Mouse (Mus musculus) intestine, postnatal 0 days (tissue): ENCODE data around the gene Scel. TPM values are rescaled to one million over a fixed set of nuclear protein-coding genes. Genes with fewer than 3 reads are reported as not detected.

Source experiments
- ATAC-seq: fragments of 200-750 bp; cut with Nextera tagmentation; 2 replicates; pipeline ENCODE4 v1.8.0; 2017; ENCODE audit warnings: mild to moderate bottlenecking, moderate TSS enrichment, moderate library complexity
- H3K27ac ChIP-seq: fragments of 300-500 bp; sonication (generic); 2 replicates; pipeline ENCODE4 v1.5.1; 2014; ENCODE audit warnings: mild to moderate bottlenecking, low read depth, low read length, moderate library complexity
- H3K27me3 ChIP-seq: fragments of 300-500 bp; sonication (generic); replicated peaks from 2 replicates; pipeline ENCODE4 v1.6.1; 2014; ENCODE audit warnings: low read length, mixed read lengths; ENCODE audit not compliant: control insufficient read depth, insufficient read depth
- H3K36me3 ChIP-seq: fragments of 300-500 bp; sonication (generic); 2 replicates; pipeline ENCODE4 v1.6.1; 2014; ENCODE audit warnings: mild to moderate bottlenecking, moderate library complexity; ENCODE audit not compliant: control insufficient read depth, insufficient read depth
- H3K4me1 ChIP-seq: fragments of 300-500 bp; sonication (generic); replicated peaks from 2 replicates; pipeline ENCODE4 v1.6.1; 2014; ENCODE audit warnings: antibody characterized with exemption, low read length, mixed read lengths; ENCODE audit not compliant: control insufficient read depth, insufficient read depth
- H3K4me2 ChIP-seq: fragments of 300-500 bp; sonication (generic); replicated peaks from 2 replicates; pipeline ENCODE4 v1.6.1; 2014; ENCODE audit warnings: low read depth, mild to moderate bottlenecking, moderate library complexity
- H3K4me3 ChIP-seq: fragments of 300-500 bp; sonication (generic); 2 replicates; pipeline ENCODE4 v1.5.1; 2014; ENCODE audit warnings: low read depth, low read length
- H3K9ac ChIP-seq: fragments of 300-500 bp; sonication (generic); 2 replicates; pipeline ENCODE4 v1.6.1; 2014; ENCODE audit warnings: mild to moderate bottlenecking, low read depth, low read length
- H3K9me3 ChIP-seq: fragments of 300-500 bp; sonication (generic); 2 replicates; pipeline ENCODE4 v1.6.1; 2016; ENCODE audit warnings: mixed run types; ENCODE audit not compliant: control insufficient read depth
- CTCF ChIP-seq: sonication (generic); IDR thresholded peaks from 2 replicates; pipeline ENCODE4 v1.5.1; 2016; ENCODE audit warnings: low read depth, mild to moderate bottlenecking, control low read depth, antibody characterized with exemption, moderate library complexity
- WGBS: fragments of 180-500 bp; shearing (Covaris S2); extraction: QIAGEN DNeasy Blood & Tissue Kit; methylation state at CpG from one replicate; pipeline ENCODE4 v1.1.7; 2014; 5-methylcytosine and 5-hydroxymethylcytosine counted together
- polyA plus RNA-seq: library from polyadenylated mRNA; unstranded; fragments of >200 nt; fragmentation: Nextera tagmentation; extraction: Ambion mirVana; gene quantifications from 2 replicates; pipeline ENCODE4 v1.2.1, GENCODE M21; 2015

The Scel gene
- polyA plus RNA-seq, 1 experiment from 2014 or later = 0.48 TPM

GRCm38 (mm10) chr14:103595870-103596269 lies 82.7 kb downstream of the Scel start:
- Histone ChIP-seq H3K27me3 (no peaks in the 10 kb centered on the region), H3K9ac (no peak overlapping the region), H3K9me3 (no peaks in the 10 kb centered on the region), H3K4me1 (no peaks in the 10 kb centered on the region), H3K27ac (no peak overlapping the region), H3K4me3 (no peak overlapping the region), H3K4me2 (no peak overlapping the region), H3K36me3 (no peaks in the 10 kb centered on the region)
- 73% methylated on average over 5 of the region's 5 CpGs for WGBS
- no peak for TF ChIP-seq CTCF
- ATAC-seq = no peak

- no peaks in the 10 kb centered on the region for H3K4me1 ChIP-seq
- no peak overlapping the region for H3K9ac ChIP-seq
- H3K27ac ChIP-seq = no peak overlapping the region
- no peak overlapping the region for H3K4me2 ChIP-seq
- no peak overlapping the region for H3K4me3 ChIP-seq
- ATAC-seq = no peak
- H3K9me3 ChIP-seq = no peaks in the 10 kb centered on the region
- H3K36me3 ChIP-seq = no peaks in the 10 kb centered on the region
- H3K27me3 ChIP-seq = no peaks in the 10 kb centered on the region
- 88% methylated on average over 8 of the region's 8 CpGs for WGBS
- TF ChIP-seq CTCF = no peak
Observed at GRCm38 (mm10) chr14:103608063-103608462, 94.9 kb downstream of the Scel start.

- Histone ChIP-seq H3K4me2 (no peak overlapping the region), H3K4me3 (no peak overlapping the region), H3K9ac (no peak overlapping the region), H3K36me3 (no peaks in the 10 kb centered on the region), H3K4me1 (no peaks in the 10 kb centered on the region), H3K27ac (no peak overlapping the region), H3K27me3 (no peaks in the 10 kb centered on the region), H3K9me3 (no peaks in the 10 kb centered on the region)
- TF ChIP-seq CTCF = no peak
- WGBS = 88% methylated on average over 6 of the region's 6 CpGs
- ATAC-seq = no peak
Observed at GRCm38 (mm10) chr14:103613573-103614271, 100.6 kb downstream of the Scel start.

GRCm38 (mm10) chr14:103614272-103614587 lies 101.1 kb downstream of the Scel start:
- no peak overlapping the region for H3K9ac ChIP-seq
- no peaks in the 10 kb centered on the region for H3K27me3 ChIP-seq
- H3K4me1 ChIP-seq = no peaks in the 10 kb centered on the region
- no peak overlapping the region for H3K4me2 ChIP-seq
- WGBS = 93% methylated on average over 4 of the region's 4 CpGs
- no peak for ATAC-seq
- H3K27ac ChIP-seq = no peak overlapping the region
- no peak overlapping the region for H3K4me3 ChIP-seq
- TF ChIP-seq CTCF = no peak
- no peaks in the 10 kb centered on the region for H3K9me3 ChIP-seq
- no peaks in the 10 kb centered on the region for H3K36me3 ChIP-seq

- H3K9me3 ChIP-seq = no peaks in the 10 kb centered on the region
- WGBS = 90% methylated on average over 4 of the region's 4 CpGs
- H3K9ac ChIP-seq = no peak overlapping the region
- H3K4me3 ChIP-seq = no peak overlapping the region
- ATAC-seq = no peak
- no peaks in the 10 kb centered on the region for H3K4me1 ChIP-seq
- no peaks in the 10 kb centered on the region for H3K27me3 ChIP-seq
- no peak overlapping the region for H3K27ac ChIP-seq
- TF ChIP-seq CTCF = no peak
- H3K4me2 ChIP-seq = no peak overlapping the region
- H3K36me3 ChIP-seq = no peaks in the 10 kb centered on the region
Observed at GRCm38 (mm10) chr14:103619756-103620155, 106.6 kb downstream of the Scel start.

- Histone ChIP-seq H3K4me3 (no peak overlapping the region), H3K36me3 (no peaks in the 10 kb centered on the region), H3K9me3 (no peaks in the 10 kb centered on the region), H3K27me3 (no peaks in the 10 kb centered on the region), H3K4me1 (no peaks in the 10 kb centered on the region), H3K27ac (no peak overlapping the region), H3K9ac (no peak overlapping the region), H3K4me2 (no peak overlapping the region)
- WGBS = 92% methylated on average over 2 of the region's 2 CpGs
- ATAC-seq = no peak
- no peak for TF ChIP-seq CTCF
Observed at GRCm38 (mm10) chr14:103621207-103621606, 108.1 kb downstream of the Scel start.

GRCm38 (mm10) chr14:103626100-103626499 lies 113.0 kb downstream of the Scel start:
- H3K4me2 ChIP-seq = no peak overlapping the region
- no peaks in the 10 kb centered on the region for H3K36me3 ChIP-seq
- no peak for TF ChIP-seq CTCF
- H3K4me3 ChIP-seq = no peak overlapping the region
- H3K4me1 ChIP-seq = no peaks in the 10 kb centered on the region
- no peak overlapping the region for H3K9ac ChIP-seq
- H3K9me3 ChIP-seq = no peaks in the 10 kb centered on the region
- H3K27me3 ChIP-seq = no peaks in the 10 kb centered on the region
- 89% methylated on average over 6 of the region's 6 CpGs for whole genome bisulfite sequencing
- no peak for ATAC-seq
- no peak overlapping the region for H3K27ac ChIP-seq
